Mouse (Mus musculus): ENCODE data around the gene Dock1. TPM values are rescaled to one million over a fixed set of nuclear protein-coding genes. Genes with fewer than 3 reads are reported as not detected.
A peak's percentile ranks its signal among the peaks of the same experiment; 100 is the strongest.

Dock1 gene
- total RNA-seq, 2 experiments from 2014 or later, result 25.0 to 26.1 TPM

DNA sequence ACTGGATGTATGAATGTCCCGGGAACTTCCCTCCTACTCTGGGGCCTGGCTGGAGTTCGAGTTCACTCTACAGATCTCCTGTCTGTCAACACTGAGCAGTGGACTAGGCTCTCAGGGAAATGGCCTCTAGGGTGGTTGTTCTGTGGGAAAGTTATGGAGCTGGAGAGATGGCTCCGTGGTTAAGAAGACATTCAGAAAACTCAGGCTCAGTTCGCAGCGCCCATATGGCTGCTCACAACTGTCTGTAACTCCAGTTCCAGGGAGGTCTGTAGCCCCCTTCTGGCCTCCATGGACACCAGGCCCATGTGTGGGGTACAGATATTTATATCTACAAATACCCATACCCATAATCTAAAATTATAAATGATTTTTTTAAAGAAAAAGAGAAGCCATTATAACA lies 148.0 kb downstream of the Dock1 start:
- no peak for DNase-seq (ENCODE audit: low spot score in 2 of 2)

DNA sequence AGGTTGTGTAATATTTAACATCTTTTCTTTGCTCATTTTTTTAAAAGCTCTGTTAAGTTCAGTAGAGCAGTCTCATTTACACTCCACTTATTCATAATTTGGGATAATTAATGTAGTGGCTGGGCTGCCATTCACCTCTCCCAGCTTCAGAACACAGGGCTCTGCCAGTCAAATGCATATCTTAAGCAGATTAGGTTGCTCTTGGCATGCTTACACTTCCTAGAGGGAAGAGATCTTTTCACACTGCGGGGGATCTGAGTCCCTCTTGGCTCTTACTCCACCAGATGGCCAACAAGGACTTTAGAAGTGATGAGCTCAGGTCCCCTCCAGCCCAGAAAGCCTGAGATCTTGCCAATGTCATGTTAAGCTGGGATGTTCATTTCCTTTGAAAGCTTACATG lies 150.8 kb downstream of the Dock1 start:
- DNase-seq (ENCODE audit: low spot score in 2 of 2), result no peak

DNA sequence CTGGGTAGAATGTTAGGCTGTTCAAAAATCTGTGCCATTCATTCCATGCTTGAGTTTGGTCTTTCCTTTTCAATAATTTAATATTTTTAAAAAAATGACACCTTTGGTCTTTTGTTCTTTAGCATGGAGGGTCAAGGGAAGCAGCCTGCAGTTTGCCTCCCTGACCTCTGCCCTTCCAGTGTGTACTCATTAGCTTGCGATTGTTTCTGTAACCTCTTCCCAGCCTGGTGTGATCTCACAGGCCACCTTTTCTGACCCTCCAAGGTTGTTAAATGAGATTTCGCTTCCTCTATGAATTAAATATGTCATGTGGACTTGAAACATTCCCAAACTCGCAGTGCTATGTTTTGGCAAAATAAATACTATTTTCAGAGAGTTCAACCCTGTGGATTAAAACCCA lies 151.6 kb downstream of the Dock1 start:
- no peak for DNase-seq (ENCODE audit: low spot score in 2 of 2)

DNA sequence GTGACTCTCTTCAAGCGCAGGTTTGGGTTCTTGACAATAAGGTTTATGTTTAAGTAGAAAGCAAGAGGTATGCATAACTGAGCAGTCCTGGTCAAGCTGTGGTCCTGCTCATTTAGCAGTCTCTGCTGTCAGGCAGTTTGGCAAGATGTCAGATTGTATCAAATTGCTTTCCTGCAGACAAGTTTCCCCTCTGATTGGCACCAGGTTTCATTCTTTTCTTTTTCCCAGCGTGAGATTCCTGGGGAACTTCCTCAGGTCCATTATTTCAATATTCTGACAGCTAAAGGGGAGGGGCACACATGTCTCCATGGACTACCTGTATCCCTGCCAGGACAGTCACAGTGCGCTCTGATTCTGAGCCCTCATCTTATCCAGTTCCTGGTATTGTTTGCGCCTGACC lies 153.4 kb downstream of the Dock1 start:
- no peak for DNase-seq (ENCODE audit: low spot score in 2 of 2)

DNA sequence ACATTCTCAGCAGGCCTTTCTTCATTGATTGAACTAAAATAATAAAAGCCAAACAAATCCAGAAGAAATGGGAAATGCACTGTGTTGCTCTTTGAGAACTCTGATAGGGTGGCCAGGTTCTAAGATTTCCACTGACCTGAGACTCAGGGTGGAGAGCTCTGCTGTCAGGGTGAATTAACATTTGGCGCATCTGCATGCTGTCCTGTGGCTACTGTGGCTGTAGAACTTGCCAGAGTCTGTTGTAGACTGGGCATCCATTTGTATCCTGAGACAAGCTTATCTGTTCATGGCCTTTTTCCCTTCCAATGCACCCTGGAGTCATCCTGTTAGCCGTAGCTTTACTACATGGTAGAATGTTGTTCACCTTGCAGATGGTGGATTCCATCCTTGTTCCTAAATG lies 169.6 kb downstream of the Dock1 start:
- no peak for DNase-seq (ENCODE audit: low spot score in 2 of 2)

DNA sequence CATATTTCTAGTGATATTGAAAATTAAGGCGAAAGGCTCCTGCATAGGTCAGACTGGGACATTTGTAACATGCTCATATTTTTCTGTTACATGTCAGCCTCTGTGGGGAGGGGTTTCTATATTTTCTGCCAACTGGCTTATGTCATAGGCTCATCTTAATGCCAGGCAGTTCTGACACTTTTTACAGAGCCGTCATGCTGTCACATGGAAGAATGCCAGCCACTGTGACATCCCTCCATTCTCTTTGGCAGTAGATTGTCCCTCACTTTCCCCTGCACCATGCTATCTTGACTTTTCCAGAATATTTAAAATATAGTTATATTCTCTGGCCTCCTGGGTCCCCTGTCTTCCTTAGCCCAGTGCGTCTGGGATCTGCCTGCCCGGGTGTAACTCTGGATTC lies 172.3 kb downstream of the Dock1 start:
- no peak for DNase-seq (ENCODE audit: low spot score in 2 of 2)

DNA sequence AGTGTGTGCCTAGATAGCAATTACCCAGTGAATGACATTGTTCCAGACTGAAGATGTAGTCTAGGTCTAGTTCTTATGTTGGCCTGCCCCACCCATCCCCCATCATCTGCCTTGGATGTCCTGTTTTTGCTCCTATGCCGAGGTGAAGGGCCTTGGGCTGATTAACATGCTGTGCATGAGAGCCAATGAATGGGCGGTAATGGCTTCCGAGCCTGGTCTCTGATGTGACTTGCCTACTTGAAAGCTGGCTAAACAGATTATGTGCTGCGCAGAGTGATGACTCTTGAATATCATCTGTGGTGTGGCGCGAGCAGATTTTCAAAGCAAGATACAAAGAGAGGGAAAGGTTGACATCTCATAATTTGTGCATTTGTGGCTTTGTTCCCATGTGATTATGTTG lies 191.5 kb downstream of the Dock1 start:
- peak in 1 of 2 experiments; percentile 10 for DNase-seq (ENCODE audit: low spot score in 2 of 2)

DNA sequence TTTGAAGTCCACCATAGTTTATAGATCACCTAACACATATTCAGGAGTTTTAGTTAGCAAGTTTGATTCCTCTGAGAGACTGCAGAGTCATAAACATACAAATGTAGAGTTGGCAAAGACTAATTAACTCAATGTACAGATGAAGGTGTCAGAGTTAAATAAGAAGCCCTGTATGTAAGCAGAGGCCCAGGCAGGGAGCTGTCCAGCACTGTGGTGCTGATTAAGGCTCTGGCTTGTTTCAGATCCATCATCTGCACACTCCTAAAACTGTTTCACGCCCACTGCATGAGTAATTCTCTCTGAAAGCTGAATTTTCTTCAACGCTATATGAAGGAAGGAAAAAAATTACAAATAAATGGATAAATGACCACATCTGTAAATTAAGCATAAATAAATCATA lies 193.7 kb downstream of the Dock1 start:
- peak in 1 of 2 experiments; percentile 9 for DNase-seq (ENCODE audit: low spot score in 2 of 2)

DNA sequence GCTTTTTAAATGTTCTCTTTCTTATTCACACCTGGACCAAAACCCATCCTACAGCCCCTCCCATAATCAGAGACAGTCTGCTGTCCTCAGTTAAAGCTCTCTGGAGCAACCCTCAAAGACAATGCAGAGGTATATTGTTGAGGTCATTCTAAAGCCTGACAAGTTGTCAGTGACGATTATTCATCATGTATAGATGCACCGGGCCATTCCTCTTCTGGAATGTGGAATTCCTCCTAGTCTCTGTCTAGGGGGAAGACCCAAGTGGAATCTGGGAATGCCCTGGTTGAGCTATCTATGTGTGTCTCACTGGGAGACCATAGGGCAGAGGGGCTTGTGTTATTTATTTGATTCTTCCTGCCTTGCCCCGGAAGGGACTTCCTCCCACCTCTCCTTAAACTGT lies 202.1 kb downstream of the Dock1 start:
- DNase-seq (ENCODE audit: low spot score in 2 of 2), result no peak

DNA sequence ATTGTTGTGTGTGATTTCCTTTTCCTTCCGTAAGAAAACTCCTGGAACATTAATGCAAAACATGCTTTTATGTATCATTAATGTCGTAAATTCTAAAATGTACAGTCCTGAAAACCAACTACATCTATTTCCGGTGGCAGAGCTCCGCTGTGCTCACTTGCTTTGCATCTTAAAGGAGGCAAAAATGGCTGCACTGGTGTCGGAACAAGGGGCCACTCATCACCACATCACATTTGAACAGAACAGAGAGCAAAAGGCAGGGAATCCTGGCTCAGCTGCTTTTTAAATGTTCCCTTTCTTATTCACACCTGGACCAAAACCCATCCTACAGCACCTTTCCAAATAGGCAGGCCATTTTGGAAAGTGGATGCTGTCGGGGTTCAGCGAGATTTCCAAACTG lies 202.5 kb downstream of the Dock1 start:
- no peak for DNase-seq (ENCODE audit: low spot score in 2 of 2)

DNA sequence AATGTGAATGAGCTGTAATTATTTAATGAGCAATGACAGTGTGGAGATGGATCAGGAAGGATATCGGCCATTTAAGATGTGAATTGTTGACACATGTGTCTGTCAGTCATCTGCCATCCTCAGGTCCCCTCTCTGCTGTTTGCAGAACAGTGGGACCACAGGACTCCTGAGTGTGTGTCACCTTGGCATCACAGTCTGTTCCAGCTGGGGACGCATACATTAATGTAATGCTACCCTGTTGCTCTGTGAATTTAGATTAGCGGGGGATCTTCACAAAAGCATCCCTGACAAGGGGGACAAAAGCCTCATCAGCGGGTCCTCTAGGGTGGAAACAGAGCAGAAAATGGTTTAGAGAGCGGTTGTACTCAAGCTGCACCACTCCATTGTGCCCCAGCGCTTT lies 208.5 kb downstream of the Dock1 start:
- no peak for DNase-seq (ENCODE audit: low spot score in 2 of 2)

DNA sequence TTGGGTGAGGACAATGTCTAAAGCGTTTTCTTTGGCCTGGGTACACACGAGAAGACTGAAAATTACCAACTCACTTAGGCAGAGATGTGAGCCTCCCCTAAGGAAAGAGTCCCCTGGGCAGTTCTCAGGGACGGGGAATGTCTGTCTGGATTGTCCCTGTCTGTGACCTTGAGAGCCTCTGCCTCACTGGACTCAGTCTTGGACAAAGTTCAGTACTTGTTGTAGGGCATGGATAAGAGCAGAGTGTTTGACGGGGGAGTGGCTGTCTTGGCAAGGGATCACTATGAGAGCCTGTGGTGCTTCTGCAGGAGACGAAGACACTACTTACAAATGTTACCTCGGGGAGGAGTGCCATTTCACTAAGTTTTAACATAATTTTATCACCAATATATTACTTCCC lies 210.0 kb downstream of the Dock1 start:
- no peak for DNase-seq (ENCODE audit: low spot score in 2 of 2)

DNA sequence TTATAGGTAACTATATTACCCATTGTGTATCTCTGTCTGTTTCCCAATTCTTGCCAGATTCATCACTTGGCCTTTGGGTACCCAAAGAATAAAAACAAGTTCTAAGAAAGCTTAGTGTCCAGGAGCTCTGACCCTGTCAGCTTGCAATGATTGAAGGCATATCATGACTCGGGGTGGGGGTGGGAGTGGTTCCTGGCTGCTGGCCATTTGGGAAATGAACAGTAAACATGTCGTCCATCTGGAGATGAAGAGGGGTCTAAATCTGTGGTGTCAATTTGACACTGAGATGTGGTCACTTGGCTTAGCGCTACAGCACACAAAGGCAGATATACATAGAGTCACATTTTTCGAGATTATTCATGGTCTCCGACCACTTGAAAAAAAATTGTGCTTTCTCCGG lies 213.1 kb downstream of the Dock1 start:
- no peak for DNase-seq (ENCODE audit: low spot score in 2 of 2)

DNA sequence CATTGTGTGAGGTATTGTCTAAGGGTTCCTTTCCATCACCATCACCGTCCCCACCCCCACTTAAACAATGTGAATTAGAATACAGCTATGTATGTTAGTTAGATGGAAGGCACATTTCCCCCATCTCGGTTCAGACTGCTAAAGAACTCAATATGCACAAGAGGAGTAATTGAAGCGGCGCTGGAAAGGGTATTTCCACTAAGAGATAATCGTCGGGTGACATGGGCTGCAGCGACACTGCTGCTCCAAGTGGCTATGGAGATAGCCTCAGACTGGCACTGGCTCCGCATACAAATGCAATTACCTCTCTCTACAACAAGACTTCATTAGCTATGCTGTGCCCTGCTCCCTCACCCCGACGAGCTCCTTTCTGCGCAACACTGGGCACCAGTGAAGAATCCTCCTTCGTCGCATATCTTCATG lies 222.0 kb downstream of the Dock1 start:
- DNase-seq (ENCODE audit: low spot score in 2 of 2), result no peak

DNA sequence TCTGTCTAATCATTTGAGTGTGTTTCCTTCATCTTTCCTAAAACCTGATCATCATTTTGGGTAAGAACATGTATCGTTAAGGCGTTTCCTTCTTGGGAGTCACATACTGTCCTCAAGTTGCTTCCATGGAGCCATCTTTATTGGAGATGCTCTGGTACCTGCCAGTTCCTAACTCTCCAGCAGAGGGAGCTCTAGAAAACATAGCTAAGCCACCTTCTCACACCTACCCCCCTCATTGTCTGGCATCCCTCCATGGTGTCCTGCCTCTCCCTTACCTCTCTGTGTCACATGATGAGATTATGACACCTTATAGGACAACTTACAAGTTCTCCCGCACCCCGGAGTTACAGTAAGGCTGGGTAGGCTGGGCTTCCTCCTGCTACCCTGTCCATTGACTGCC lies 222.5 kb downstream of the Dock1 start:
- peak in 1 of 2 experiments; percentile 14 for DNase-seq (ENCODE audit: low spot score in 2 of 2)

DNA sequence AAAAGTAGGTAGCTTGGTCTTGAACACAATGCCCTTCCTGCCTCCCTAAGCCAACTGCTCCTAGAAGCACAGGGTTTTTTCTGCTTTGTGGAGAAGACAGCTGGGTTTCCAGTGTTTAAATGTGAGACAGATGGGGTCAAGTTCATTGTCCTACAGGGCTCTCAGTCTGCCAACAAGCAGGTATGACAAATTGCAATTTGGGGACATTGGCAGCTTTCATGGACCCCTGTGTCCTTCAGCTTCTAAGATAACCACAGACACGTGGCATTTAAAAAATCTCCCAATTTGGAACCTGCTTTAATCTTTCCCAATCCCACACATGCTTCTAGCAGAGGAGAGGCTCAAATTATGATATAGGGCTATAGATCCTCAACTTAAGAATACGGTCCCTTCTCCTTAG lies 224.2 kb downstream of the Dock1 start:
- DNase-seq (ENCODE audit: low spot score in 2 of 2), result no peak

DNA sequence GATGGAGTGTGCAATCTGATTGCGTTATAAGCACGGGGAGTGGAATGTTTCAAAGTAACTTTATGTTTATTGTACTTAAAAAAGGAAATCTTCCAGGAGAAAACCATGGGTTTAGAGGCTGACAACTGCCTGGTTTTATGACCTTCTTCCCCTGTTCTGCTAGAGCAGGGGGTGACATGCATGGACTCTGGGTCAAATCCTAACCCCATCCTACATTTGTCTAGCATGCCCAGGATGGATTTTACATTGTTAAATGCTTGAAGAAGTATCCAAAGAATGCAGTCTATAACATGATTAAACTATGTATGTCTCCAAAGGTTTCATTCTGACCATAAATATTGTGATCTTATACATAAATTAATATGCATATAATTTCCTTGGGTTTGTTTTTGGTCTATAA lies 229.0 kb downstream of the Dock1 start:
- no peak for DNase-seq (ENCODE audit: low spot score in 2 of 2)

DNA sequence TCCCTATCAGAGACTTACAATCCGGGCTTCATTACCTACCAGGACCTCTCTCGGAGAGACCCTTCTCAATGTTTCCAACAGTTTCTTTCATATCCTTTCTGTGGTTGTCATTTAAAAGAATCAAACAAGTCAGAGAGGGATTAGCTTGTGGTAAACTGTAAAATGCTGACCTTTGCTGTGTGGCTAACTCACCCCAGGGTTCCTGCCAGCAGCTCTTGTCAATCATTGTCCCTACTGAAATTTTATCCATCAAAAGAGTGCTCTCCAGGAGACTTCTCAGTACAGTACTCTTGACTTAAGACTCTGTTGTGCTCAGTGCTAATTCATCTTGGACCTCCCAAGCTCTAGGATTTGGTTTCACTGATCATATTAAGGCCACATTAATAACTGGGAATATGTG lies 231.5 kb downstream of the Dock1 start:
- DNase-seq (ENCODE audit: low spot score in 2 of 2), result no peak

DNA sequence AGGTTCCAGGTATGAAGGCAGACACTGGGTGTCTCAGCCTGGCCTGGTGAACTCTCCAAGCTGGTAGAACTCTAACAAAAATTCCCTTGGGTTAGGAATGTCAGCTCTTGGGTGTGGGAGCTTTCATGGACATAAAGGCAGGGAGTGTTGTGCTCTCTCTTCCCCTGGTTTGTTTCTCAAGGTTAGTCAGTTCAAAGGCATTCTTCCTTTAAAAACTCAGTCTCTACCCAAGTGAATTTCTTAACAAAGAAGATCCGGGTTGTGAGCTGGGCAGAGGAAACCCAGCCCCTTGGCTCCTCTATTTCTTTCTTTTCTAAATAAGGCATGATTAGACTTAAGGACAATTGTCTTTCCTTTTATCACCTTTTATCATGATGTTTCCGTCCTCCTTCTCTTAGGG lies 261.4 kb downstream of the Dock1 start:
- DNase-seq (ENCODE audit: low spot score in 2 of 2), result no peak

DNA sequence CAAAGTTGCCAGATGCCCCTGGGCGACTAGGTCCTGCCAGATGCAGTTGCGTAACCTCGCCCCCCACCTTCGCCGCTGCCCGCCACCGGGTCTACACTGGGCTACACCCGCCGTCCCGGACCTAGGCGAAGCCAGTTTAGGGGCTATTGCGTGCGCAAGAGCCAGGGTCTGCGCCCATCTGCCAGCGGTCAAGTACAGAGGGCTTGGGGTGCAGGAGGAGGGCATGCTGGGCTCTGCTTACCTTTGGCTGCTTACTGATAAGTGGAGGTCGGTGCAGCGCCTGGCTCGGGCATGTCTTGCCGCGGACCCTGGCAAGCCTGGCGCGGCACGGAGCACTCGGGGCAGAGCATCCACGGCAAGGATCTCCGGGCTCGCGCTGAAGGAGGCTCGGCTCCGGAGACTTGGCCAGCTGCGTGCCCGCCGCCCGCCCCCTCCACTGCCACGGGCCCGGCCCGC lies 267.0 kb downstream of the Dock1 start:
- DNase-seq (ENCODE audit: low spot score in 2 of 2), result no peak

DNA sequence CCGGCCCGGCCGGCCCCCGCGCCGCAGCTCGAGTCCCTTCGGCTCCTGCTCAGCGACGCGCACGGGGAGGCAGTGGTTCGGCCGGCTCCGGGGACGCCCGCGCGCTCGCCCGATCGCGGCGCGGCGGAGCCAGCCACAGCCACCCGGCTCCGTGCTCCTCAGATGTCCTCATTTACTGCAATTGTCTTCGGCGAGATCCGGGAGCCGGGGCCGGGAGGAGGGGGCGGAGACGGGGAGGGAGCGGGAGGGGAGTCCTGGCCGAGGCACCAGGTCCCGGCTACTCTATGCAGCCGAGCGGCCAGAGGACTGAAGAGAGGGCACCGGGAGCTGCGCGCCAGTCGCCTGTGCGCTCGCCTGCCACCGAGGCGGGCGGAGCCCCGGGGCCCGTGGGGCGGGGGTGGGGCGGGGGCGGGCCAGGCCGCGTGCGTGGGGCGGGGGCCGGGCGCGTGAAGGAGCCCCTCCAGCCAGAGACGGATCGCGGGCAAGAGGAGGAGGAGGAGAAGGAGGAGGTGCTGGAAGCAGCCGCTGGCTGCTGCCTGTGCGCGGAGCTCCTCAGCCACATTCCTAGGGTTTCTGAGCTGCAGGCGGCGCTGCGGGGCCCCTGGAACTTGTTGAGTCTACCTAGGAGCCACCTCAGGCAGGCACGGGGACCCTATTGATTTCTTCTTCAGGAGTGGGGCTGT lies 267.6 kb downstream of the Dock1 start, which contains the start of gene Fam196a:
TSS of gene Fam196a (minus strand) at position 504 of the 683 bp plus-strand sequence.
- DNase-seq (ENCODE audit: low spot score in 2 of 2), result peak; percentile 68 to 69

DNA sequence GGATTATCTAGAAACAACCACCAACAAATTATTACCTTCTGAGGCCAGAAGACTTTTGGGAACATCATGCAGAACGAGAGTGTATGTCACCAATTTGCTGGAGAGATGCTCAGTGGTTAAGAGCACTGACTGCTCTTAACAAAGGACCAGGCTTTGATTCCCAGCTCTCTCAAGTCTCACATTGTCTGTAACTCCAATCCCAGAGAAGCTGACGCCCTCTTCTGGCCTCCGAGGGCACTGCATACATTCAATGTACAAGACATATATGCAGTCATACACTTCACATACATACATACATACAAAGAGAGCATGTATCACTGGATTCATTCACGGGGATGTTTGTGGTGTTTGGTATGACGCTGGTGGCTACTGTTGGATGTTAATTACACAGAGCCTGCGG lies 271.4 kb downstream of the Dock1 start:
- DNase-seq (ENCODE audit: low spot score in 2 of 2), result no peak

DNA sequence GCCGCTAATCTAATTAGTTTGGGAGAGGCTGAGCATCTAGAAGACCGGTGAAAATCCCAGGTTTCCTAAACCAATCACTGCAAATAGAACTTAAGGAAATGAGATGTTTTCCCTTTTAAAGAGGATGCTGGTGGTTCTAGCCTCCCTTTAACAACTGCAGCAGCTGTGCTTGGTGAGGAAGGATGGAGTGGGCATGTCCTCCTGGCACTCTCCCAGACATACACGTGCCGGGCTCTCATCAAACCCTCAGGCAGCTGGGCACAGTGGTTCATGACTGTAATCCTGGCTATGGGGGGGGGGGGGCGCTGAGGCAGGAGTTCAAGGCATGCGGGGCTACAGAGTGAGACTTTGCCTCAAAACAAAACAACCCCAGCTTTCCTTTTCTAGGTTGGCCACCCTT lies 272.6 kb downstream of the Dock1 start:
- no peak for DNase-seq (ENCODE audit: low spot score in 2 of 2)

DNA sequence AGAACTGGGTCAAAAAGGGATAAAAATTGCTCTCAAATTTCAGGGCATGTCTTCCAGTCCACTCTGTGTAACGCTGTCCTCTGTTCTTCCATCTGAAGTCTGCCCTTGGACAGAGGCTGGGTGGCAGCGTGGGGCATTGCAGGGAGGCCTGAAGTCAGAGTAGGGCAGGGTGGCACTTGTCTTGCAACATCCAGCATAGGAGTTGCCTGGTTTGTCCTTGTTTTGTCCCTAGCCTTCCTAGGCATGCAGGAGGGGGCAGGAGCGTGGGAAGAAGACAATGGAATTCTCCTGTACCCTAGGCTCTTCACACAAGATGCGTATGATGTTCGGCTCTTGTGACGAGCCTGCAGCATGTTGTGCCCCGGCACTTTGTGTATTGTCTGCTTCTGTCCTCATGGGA lies 273.2 kb downstream of the Dock1 start:
- DNase-seq (ENCODE audit: low spot score in 2 of 2), result no peak
